Mouse (Mus musculus): ENCODE measurements at regions not wholly inside any gene's neighbourhood (a gene's known extent, or its start where the extent isn't known, plus 50 kb on each side); places are given as distances from the start of the nearest gene placed in this dataset.
"Not testable (repeated sequence)": the region's sequence is repeated elsewhere in the genome, so short reads cannot be mapped to it uniquely, and the experiment has no call there.

DNA sequence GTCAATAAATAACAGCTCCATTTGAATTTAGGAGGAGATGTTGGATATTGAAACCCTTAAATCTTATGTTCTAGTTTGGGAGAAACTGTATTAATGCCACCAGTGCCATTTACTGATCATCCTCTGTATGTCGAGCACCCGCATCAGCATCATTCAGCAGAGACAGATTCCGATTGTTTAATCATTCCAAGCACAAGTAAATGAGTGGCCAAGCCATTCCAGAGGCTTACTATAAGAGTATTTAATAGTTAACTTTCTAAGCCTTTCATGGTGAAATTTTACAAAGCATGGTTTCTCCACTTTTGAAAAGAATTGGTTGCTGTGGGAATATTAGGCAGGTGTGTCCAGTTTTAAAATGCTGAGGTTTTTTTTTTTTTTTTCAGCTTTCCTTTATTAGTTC, 1363.9 kb upstream of the Got2 start:
- intact Hi-C loops (cut with DNase I), result no loop called here
- DNase-seq, result no peak

DNA sequence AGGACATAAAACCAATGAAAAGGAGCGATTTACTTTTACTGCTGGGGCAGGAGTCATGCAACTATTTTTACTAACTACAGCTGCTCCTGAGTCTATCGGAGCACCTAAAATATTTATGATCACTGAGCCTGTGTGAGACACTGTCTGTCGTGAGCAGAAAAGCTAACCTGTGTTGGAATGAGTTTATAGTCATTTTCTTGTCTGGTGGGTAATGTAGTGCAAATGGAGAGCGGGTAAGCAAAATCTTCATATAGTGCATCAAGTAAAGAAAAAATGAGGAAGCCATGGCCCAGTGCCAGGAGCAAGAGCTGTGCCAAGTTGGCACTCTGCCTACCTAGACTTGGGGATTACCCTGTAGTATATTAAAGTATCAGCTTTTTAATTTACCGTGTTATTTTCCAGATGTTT, 1363.1 kb upstream of the Got2 start:
- intact Hi-C loops (cut with DNase I), result no loop called here
- no peak for DNase-seq

DNA sequence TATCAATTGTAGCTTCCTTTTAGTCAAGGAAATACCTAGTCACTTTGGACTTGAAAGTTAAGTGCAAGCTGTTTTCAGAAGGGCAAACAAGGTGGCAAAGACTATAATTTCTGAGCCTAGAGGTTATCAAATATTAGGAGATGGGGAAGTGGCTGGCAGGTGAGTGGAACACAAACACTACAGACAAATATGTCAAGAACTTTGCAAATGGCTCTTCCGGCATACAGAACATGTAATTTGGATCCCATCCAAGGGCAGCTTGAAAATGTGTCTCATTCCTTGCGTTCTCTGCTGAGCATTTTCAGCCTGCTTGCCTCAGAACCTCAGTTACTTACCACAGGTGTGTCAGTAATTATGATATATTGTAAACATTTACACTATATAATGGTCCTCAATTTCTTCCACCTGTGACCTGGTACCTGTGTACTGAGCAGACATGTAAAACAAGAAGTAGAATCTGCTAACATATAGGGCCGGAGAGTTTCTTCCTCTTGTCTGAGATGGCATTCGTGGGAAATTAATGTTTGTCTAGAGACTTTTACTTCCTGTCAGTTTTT, 1346.3 kb upstream of the Got2 start:
- intact Hi-C loops (cut with DNase I), result no loop called here
- no peak for DNase-seq

DNA sequence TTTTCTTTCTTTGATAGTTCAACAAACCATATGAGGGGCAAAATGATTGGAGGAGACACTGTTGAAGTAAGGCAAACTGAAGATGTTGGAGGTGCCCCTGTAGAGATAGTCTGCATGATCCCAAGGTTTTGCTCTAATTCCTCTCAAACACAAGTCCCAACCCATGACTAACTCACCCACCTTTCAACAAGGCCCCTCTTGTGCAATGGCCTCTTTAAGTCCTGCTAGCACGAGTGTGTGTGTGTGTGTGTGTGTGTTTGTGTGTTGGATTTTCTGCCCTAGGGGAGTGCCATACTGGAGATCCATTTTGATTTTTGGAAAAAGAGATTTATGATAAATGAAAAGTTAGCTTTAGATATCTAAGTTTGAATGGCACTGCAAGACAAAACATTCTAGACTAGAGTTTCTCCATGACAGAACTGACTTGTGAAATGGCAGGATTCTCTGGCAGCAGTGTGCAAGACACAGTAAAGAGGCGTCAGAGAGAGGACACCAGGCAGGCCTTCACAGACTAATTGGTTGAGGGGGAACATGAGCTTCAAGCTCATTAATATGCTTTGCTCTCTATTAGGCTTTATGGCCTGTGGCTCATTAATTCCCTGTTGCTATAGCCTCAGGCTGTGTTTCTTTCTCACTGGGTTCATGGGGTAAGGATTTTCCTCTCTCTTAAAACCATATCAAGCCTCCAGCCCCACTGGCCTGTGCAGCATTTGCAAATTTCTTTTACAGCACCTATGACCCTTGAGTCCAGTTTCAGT, 1344.5 kb upstream of the Got2 start:
- DNase-seq, result no peak
- intact Hi-C loops (cut with DNase I), result no loop called here

DNA sequence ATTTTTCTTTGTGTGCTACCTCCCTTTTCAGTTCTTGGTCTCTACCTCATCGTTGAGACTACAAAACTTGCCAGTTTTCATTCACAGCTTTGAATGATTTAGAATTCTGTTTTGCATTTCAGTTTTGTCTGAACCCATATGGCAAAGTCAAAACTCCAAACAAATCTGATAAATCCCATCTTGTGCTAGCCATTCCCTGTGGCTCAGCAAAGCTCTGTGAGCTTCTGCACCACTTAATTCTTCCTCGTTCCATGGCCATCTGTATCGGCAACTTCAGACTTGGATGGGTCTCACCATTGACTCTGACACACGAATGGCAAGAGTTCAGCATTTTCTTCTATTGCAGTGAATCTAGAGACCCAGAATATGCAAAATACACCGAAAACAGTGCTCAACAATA, 1343.3 kb upstream of the Got2 start:
- intact Hi-C loops (cut with DNase I), result no loop called here
- DNase-seq, result no peak

DNA sequence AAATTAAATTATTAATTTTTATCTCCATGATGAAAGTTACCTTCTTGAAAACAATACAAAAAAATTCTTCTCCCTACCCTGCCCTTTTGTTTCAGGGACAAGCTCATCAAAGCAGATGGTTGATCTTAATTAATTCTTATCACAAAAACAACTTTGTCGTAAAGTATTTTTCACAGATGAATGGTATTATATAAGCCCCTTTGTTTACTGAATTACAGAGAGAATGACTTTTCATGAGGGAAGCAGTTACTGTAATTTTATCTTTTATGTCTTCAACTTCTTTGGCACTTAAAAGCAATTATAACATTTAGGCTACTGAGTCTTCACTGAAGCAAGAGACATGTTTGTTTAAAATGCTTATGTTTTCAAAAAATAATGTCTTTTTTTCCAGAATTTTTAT, 1303.5 kb upstream of the Got2 start:
- no peak for DNase-seq
- intact Hi-C loops (cut with DNase I), result no loop called here

DNA sequence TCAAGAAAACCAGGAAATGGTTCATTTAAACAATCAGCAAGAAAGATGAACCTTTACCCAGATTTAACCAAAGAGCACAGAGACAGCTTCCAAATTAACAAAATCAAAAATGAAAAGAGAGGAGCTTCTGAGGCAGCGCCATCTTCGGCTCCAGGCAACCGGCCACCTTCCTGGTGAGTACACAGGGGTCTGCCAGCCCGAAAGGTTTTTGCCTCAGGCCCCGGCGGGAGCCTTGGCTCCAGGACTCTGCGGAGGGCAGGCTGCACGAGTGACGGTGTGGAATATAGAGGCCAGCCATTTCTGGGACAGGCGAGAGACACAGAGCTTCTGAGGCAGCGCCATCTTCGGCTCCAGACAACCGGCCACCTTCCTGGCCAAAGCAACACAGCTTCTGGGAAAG, 1295.5 kb upstream of the Got2 start:
- DNase-seq; intact Hi-C loops (cut with DNase I): not testable (repeated sequence)

DNA sequence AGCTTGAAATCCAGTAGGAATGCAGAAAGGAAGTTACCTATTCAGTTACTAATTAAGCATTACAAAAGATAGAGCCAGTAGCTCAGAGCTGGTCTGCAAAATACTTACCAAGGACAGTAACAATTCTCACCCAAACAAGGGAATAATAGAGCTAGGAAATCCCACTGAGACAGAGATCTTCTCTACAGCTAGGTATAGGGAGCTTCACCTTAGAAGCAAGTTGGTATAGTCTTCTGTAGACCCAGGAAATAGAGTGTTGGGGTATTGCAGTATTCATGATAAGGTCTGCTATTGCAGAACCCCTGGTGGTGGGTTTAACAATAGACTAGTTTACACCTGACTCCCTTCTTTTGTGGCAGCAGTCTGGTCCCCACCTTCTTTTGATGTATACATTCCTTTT, 1294.1 kb upstream of the Got2 start:
- intact Hi-C loops (cut with DNase I); DNase-seq: not testable (repeated sequence)

Small RNAs in the stretch of these regions (microRNA-seq; reads per million reads assigned to microRNA genes)
- 0 reads per million in 2 experiments for gene Gm26399
